Mouse (Mus musculus) ES-Bruce4 (cell line): ENCODE results near the gene Adamts1.

Experiments used
- EP300 ChIP-seq: IDR thresholded peaks from 2 replicates; pipeline ENCODE4 v1.6.1; 2011; ENCODE audit warnings: low read depth, low read length; ENCODE audit not compliant: insufficient read depth
- POLR2A ChIP-seq: IDR thresholded peaks from one replicate; pipeline ENCODE4 v1.8.1; 2011; ENCODE audit warnings: low read length; ENCODE audit not compliant: insufficient read depth

DNA sequence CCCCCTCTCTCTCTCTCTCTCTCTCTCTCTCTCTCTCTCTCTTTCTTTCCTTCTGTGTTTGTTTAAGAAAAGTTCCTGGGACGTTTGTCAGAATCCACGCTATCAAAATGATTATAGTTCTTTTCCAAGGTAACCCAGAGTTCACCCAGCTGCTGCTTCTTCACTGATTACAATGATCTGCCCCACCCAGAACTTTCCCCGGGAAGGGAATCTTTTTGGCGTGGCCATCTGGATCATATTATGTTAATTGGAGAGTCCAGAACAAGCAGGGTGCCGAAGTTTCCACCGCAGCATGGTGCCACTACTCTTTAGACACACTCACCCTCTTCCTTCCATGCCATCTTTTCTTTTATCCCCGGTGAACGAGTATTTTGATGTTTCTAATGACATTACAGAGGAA lies 37.2 kb downstream of the Adamts1 start:
- TF ChIP-seq EP300 (no peak), POLR2A (no peak)
